Mouse (Mus musculus) CH12.LX (cell line): ENCODE data around the gene Otud1. TPM values are rescaled to one million over a fixed set of nuclear protein-coding genes. Genes with fewer than 3 reads are reported as not detected.

ENCODE experiments used
- DNase-seq: peaks from one replicate; pipeline ENCODE4 v3.0.0-alpha.2; 2013; ENCODE audit errors: extremely low read depth
- H3K27ac ChIP-seq: 2 replicates; pipeline ENCODE4 v1.5.1; 2012; ENCODE audit warnings: low read depth, mild to moderate bottlenecking, control low read depth, moderate library complexity; ENCODE audit not compliant: insufficient read depth
- H3K27me3 ChIP-seq: replicated peaks from 2 replicates; pipeline ENCODE3; 2012; ENCODE audit warnings: inconsistent platforms
- H3K36me3 ChIP-seq, 2 experiments: replicated peaks in 1 of 2; 2 replicates each; pipeline versions ENCODE3 to v1.6.1; 2012; ENCODE audit warnings: inconsistent platforms in 1 of 2, low read length in 1 of 2, mild to moderate bottlenecking in 1 of 2, mixed read lengths in 1 of 2, moderate library complexity in 1 of 2; ENCODE audit not compliant: control insufficient read depth in 1 of 2, insufficient read depth in 1 of 2
- H3K4me1 ChIP-seq, 2 experiments: 2 replicates each; pipeline ENCODE4 v1.6.1; 2012; ENCODE audit warnings: inconsistent platforms in 1 of 2, moderate library complexity in 1 of 2; ENCODE audit not compliant: insufficient read depth in 2 of 2, control insufficient read depth in 1 of 2
- H3K4me2 ChIP-seq: 2 replicates; pipeline ENCODE4 v1.6.1; 2012; ENCODE audit warnings: low read depth, mild to moderate bottlenecking, control low read depth; ENCODE audit not compliant: poor library complexity, insufficient read depth, severe bottlenecking
- H3K4me3 ChIP-seq, 3 experiments: fragments of 150-350 bp in 1 of 3; sonication (generic) in 1 of 3; replicated peaks in 1 of 3; 2 replicates each; pipeline versions ENCODE3 to v1.5.1; 2011 to 2012; ENCODE audit warnings: low read depth in 2 of 3, low read length in 2 of 3, mild to moderate bottlenecking in 2 of 3, moderate library complexity in 2 of 3, control low read depth in 1 of 3, improper control_type of control experiment in 1 of 3, inconsistent platforms in 1 of 3, mixed read lengths in 1 of 3; ENCODE audit not compliant: poor library complexity in 1 of 3
- H3K79me2 ChIP-seq: replicated peaks from 2 replicates; pipeline ENCODE4 v1.6.1; 2012; ENCODE audit warnings: mild to moderate bottlenecking, moderate library complexity; ENCODE audit not compliant: control insufficient read depth, poor library complexity, insufficient read depth, severe bottlenecking; ENCODE audit errors: extremely low read depth
- H3K9ac ChIP-seq: 2 replicates; pipeline ENCODE4 v1.6.1; 2012; ENCODE audit warnings: low read depth, mild to moderate bottlenecking, control low read depth, moderate library complexity; ENCODE audit not compliant: insufficient read depth
- H3K9me3 ChIP-seq: replicated peaks from 2 replicates; pipeline ENCODE3; 2012; ENCODE audit warnings: low read length, inconsistent platforms, mixed read lengths
- BHLHE40 ChIP-seq: IDR thresholded peaks from 2 replicates; pipeline ENCODE4 v1.6.1; 2011; ENCODE audit warnings: mild to moderate bottlenecking, low read depth, low read length, improper control_type of control experiment
- CHD1 ChIP-seq: IDR thresholded peaks from 2 replicates; pipeline ENCODE4 v1.6.1; 2012; ENCODE audit warnings: low read depth, low read length, improper control_type of control experiment, inconsistent platforms
- CHD2 ChIP-seq: IDR thresholded peaks from 2 replicates; pipeline ENCODE4 v1.6.1; 2011; ENCODE audit warnings: low read length, improper control_type of control experiment
- CTCF ChIP-seq, 2 experiments: IDR thresholded peaks in 1 of 2; conservative IDR thresholded peaks in 1 of 2; 2 replicates each; pipeline ENCODE4 v1.5.1; 2011 to 2012; ENCODE audit warnings: low read depth in 2 of 2, low read length in 2 of 2, improper control_type of control experiment in 1 of 2, inconsistent platforms in 1 of 2, mild to moderate bottlenecking in 1 of 2, moderate library complexity in 1 of 2
- ELF1 ChIP-seq: IDR thresholded peaks from 2 replicates; pipeline ENCODE4 v1.6.1; 2014; ENCODE audit warnings: low read depth, mild to moderate bottlenecking, inconsistent platforms, low read length, improper control_type of control experiment
- GABPA ChIP-seq: IDR thresholded peaks from 2 replicates; pipeline ENCODE4 v1.6.1; 2012; ENCODE audit warnings: low read depth, low read length, improper control_type of control experiment, inconsistent platforms; ENCODE audit not compliant: insufficient replicate concordance
- HCFC1 ChIP-seq: IDR thresholded peaks from 2 replicates; pipeline ENCODE4 v1.6.1; 2012; ENCODE audit warnings: low read depth, mild to moderate bottlenecking, inconsistent platforms, low read length, improper control_type of control experiment
- IRF4 ChIP-seq: IDR thresholded peaks from 2 replicates; pipeline ENCODE4 v1.6.1; 2014; ENCODE audit warnings: low read depth, mild to moderate bottlenecking, inconsistent platforms, low read length, improper control_type of control experiment
- JUN ChIP-seq: IDR thresholded peaks from 2 replicates; pipeline ENCODE4 v1.6.1; 2011; ENCODE audit warnings: low read depth, mild to moderate bottlenecking, low read length, improper control_type of control experiment, moderate library complexity; ENCODE audit not compliant: insufficient read depth
- JUND ChIP-seq: conservative IDR thresholded peaks from 2 replicates; pipeline ENCODE4 v1.6.1; 2011; ENCODE audit warnings: low read depth, low read length, improper control_type of control experiment
- MAFK ChIP-seq: IDR thresholded peaks from 2 replicates; pipeline ENCODE4 v1.6.1; 2011; ENCODE audit warnings: low read length, improper control_type of control experiment; ENCODE audit not compliant: insufficient replicate concordance
- MEF2A ChIP-seq: IDR thresholded peaks from 2 replicates; pipeline ENCODE4 v1.6.1; 2014; ENCODE audit warnings: low read depth, mild to moderate bottlenecking, inconsistent platforms, low read length, improper control_type of control experiment, borderline replicate concordance
- MXI1 ChIP-seq: IDR thresholded peaks from 2 replicates; pipeline ENCODE4 v1.6.1; 2011; ENCODE audit warnings: mild to moderate bottlenecking, low read depth, low read length, improper control_type of control experiment
- NRF1 ChIP-seq: IDR thresholded peaks from 2 replicates; pipeline ENCODE4 v1.6.1; 2014; ENCODE audit warnings: low read depth, mild to moderate bottlenecking, inconsistent platforms, low read length, improper control_type of control experiment, moderate library complexity
- POLR2A ChIP-seq: IDR thresholded peaks from 2 replicates; pipeline ENCODE4 v1.6.1; 2011; ENCODE audit warnings: low read depth, mild to moderate bottlenecking, improper control_type of control experiment, low read length
- RCOR1 ChIP-seq: conservative IDR thresholded peaks from 2 replicates; pipeline ENCODE4 v1.6.1; 2012; ENCODE audit warnings: low read depth, mild to moderate bottlenecking, inconsistent platforms, low read length, improper control_type of control experiment
- SIN3A ChIP-seq: IDR thresholded peaks from 2 replicates; pipeline ENCODE4 v1.6.1; 2012; ENCODE audit warnings: low read length, improper control_type of control experiment, inconsistent platforms
- TBP ChIP-seq: conservative IDR thresholded peaks from 2 replicates; pipeline ENCODE4 v1.6.1; 2011; ENCODE audit warnings: low read depth, low read length, improper control_type of control experiment
- UBTF ChIP-seq: IDR thresholded peaks from 2 replicates; pipeline ENCODE4 v1.6.1; 2012; ENCODE audit warnings: low read depth, mild to moderate bottlenecking, inconsistent platforms, low read length, improper control_type of control experiment, moderate library complexity
- USF1 ChIP-seq: IDR thresholded peaks from 2 replicates; pipeline ENCODE4 v1.6.1; 2014; ENCODE audit warnings: low read depth, mild to moderate bottlenecking, inconsistent platforms, low read length, improper control_type of control experiment
- ZC3H11A ChIP-seq: IDR thresholded peaks from 2 replicates; pipeline ENCODE4 v1.6.1; 2012; ENCODE audit warnings: low read depth, mild to moderate bottlenecking, inconsistent platforms, low read length, improper control_type of control experiment
- ZKSCAN1 ChIP-seq: IDR thresholded peaks from 2 replicates; pipeline ENCODE4 v1.6.1; 2012; ENCODE audit warnings: low read depth, inconsistent platforms, low read length, improper control_type of control experiment, borderline replicate concordance
- ZNF384 ChIP-seq: IDR thresholded peaks from 2 replicates; pipeline ENCODE4 v1.6.1; 2012; ENCODE audit warnings: low read depth, low read length, improper control_type of control experiment, inconsistent platforms
- dilution Hi-C: fragments of 300-500 bp; cut with MboI; formaldehyde crosslinking; loops from 2 replicates; pipeline ENCODE4 v1.14.3; 2020; ENCODE audit warnings: low sequenced_read_pairs; ENCODE audit not compliant: extremely low pct_unique_long_range_greater_than_20kb, extremely low pct_ligation_motif_present
- in situ Hi-C: fragments of 300-500 bp; cut with MboI; formaldehyde crosslinking; loops from 3 replicates; pipeline ENCODE4 v1.14.3; 2019; ENCODE audit warnings: low sequenced_read_pairs, low pct_ligation_motif_present, low pct_unique_long_range_greater_than_20kb, mixed read lengths
- polyA plus RNA-seq: library from polyadenylated mRNA; unstranded; fragments of >175 nt; gene quantifications from 2 replicates; pipeline ENCODE4 v1.2.1, GENCODE M21; 2012; ENCODE audit warnings: low read depth; ENCODE audit not compliant: insufficient read length
- total RNA-seq, 2 experiments: library from RNA; depleted of rRNA; stranded (reverse); fragments of 300-350 nt in 1 of 2; fragments of >200 nt in 1 of 2; gene quantifications; 2 replicates each; pipeline ENCODE4 v1.2.3; 2012 to 2014

Gene Otud1
- total and polyA plus RNA-seq, 3 experiments: 0.13 to 1.5 (median 1.3) TPM

DNA sequence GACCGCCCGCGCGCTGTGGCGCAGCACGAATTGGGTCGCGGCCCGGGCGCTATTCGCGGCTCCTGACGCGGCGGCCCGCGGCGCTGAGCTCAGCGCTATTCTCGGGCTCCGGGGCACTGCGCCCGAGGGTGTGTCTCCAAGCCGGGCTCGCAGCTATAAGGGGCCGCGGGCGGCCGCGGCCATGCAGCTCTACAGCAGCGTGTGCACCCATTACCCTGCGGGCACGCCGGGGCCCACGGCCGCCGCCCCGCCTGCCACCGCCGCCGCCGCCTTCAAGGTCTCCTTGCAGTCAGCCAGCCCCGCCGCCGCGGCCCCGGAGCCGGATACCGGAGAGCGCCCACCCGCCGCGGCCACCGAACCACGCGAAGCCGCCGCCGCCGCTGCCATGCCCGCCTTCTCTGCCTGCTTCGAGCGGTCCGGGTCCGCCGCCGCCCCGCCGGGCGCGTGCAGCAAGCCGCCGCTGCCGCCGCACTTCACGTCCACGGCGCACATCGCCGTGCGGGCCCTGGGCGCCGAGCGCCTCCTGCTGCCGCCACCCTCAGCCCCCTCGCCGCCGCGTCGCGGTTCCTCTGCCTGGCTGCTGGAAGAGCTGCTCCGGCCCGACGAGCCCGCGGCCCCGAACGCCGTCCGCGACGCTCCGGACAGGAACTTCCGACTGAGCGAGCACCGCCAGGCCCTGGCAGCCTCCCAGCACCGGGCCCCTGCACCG, 483 bp downstream of the Otud1 start:
- H3K4me1 ChIP-seq: peaks cover 0 to 11% of the 10 kb centered on the region in 2 experiments; a peak in 2 of 4 replicates
- no peaks in the 10 kb centered on the region for H3K36me3 ChIP-seq
- dilution Hi-C loops: no loop called here
- H3K4me2 ChIP-seq: peak overlapping the region; percentile 14; the same call in 1 of the 2 replicates
- no peak for TF ChIP-seq NRF1
- no peak for TF ChIP-seq IRF4
- TF ChIP-seq MAFK: no peak
- TF ChIP-seq SIN3A: peak; percentile 3; the same call in 1 of the 2 replicates
- TF ChIP-seq POLR2A: no peak
- peaks cover 2% of the 10 kb centered on the region for H3K27me3 ChIP-seq
- H3K9ac ChIP-seq: no peak overlapping the region
- in situ Hi-C loops: no loop called here
- peak; percentile 26 for DNase-seq
- no peaks in the 10 kb centered on the region for H3K9me3 ChIP-seq
- peak overlapping the region; percentile 10 to 66 (median 46) for H3K4me3 ChIP-seq
- no peak overlapping the region for H3K27ac ChIP-seq
- no peaks in the 10 kb centered on the region for H3K79me2 ChIP-seq

DNA sequence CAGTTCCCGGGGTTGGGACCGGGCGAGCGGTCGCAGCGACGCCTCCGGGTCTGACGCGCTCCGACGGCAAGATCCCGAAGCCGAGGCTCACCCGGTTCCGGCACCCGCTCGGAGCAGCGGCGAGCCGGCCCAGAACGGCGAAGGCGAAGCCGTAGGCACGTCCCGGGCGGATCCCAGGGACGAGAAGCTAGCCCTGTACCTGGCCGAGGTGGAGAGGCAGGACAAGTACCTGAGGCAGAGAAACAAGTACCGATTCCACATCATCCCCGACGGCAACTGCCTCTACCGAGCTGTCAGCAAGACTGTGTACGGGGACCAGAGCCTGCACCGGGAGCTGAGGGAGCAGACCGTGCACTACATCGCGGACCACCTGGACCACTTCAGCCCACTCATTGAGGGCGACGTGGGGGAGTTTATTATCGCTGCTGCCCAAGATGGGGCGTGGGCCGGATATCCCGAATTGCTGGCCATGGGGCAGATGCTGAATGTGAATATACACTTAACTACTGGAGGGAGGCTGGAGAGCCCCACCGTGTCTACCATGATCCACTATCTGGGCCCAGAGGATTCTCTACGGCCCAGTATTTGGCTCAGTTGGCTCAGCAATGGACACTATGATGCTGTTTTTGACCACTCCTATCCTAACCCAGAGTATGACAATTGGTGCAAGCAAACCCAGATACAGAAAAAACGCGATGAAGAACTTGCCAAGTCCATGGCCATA, 1.3 kb downstream of the Otud1 start:
- dilution Hi-C loops: no loop called here
- no peak for DNase-seq

More for the DNA sequence above, 1.3 kb downstream of the Otud1 start:
- no peak overlapping the region for H3K4me2 ChIP-seq
- H3K9me3 ChIP-seq: no peaks in the 10 kb centered on the region
- no peaks in the 10 kb centered on the region for H3K36me3 ChIP-seq
- peak overlapping the region in 1 of 3 experiments; percentile 66 for H3K4me3 ChIP-seq
- no peak overlapping the region for H3K27ac ChIP-seq
- H3K9ac ChIP-seq: no peak overlapping the region
- in situ Hi-C loops: no loop called here
- H3K4me1 ChIP-seq: peaks cover 0 to 11% of the 10 kb centered on the region in 2 experiments; a peak in 2 of 4 replicates
- TF ChIP-seq GABPA: no peak
- TF ChIP-seq MXI1: no peak
- TF ChIP-seq HCFC1: no peak
- no peak for TF ChIP-seq UBTF
- TF ChIP-seq ELF1: no peak
- TF ChIP-seq BHLHE40: no peak
- no peak for TF ChIP-seq JUND
- no peak for TF ChIP-seq CHD1
- TF ChIP-seq POLR2A: no peak
- TF ChIP-seq RCOR1: no peak
- no peak for TF ChIP-seq MEF2A
- no peak for TF ChIP-seq CTCF (conservative IDR thresholded peaks at IDR 0.05 in 1 of 2, IDR thresholded peaks at IDR 0.05 in 1 of 2; ENCODE audit: low read depth in 2 of 2, low read length in 2 of 2)
- no peak for TF ChIP-seq ZKSCAN1
- TF ChIP-seq JUN: no peak
- no peak for TF ChIP-seq USF1
- no peak for TF ChIP-seq TBP
- TF ChIP-seq NRF1: no peak
- TF ChIP-seq CHD2: no peak
- no peak for TF ChIP-seq ZNF384
- no peak for TF ChIP-seq ZC3H11A
- TF ChIP-seq, all 38 proteins: peak for 0
- Histone ChIP-seq H3K79me2 (no peaks in the 10 kb centered on the region), H3K27me3 (peaks cover 2% of the 10 kb centered on the region)
